Mouse (Mus musculus) CH12.LX (cell line): Measurements from ENCODE around the gene Ncbp2. TPM values are rescaled to one million over a fixed set of nuclear protein-coding genes. Genes with fewer than 3 reads are reported as not detected.

Source experiments
- DNase-seq: peaks from one replicate; pipeline ENCODE4 v3.0.0-alpha.2; 2013; ENCODE audit errors: extremely low read depth
- H3K27ac ChIP-seq: 2 replicates; pipeline ENCODE4 v1.5.1; 2012; ENCODE audit warnings: low read depth, mild to moderate bottlenecking, control low read depth, moderate library complexity; ENCODE audit not compliant: insufficient read depth
- H3K27me3 ChIP-seq: replicated peaks from 2 replicates; pipeline ENCODE3; 2012; ENCODE audit warnings: inconsistent platforms
- H3K36me3 ChIP-seq, 2 experiments: replicated peaks in 1 of 2; 2 replicates each; pipeline versions ENCODE3 to v1.6.1; 2012; ENCODE audit warnings: inconsistent platforms in 1 of 2, low read length in 1 of 2, mild to moderate bottlenecking in 1 of 2, mixed read lengths in 1 of 2, moderate library complexity in 1 of 2; ENCODE audit not compliant: control insufficient read depth in 1 of 2, insufficient read depth in 1 of 2
- H3K4me1 ChIP-seq, 2 experiments: 2 replicates each; pipeline ENCODE4 v1.6.1; 2012; ENCODE audit warnings: inconsistent platforms in 1 of 2, moderate library complexity in 1 of 2; ENCODE audit not compliant: insufficient read depth in 2 of 2, control insufficient read depth in 1 of 2
- H3K4me2 ChIP-seq: 2 replicates; pipeline ENCODE4 v1.6.1; 2012; ENCODE audit warnings: low read depth, mild to moderate bottlenecking, control low read depth; ENCODE audit not compliant: poor library complexity, insufficient read depth, severe bottlenecking
- H3K4me3 ChIP-seq, 3 experiments: fragments of 150-350 bp in 1 of 3; sonication (generic) in 1 of 3; replicated peaks in 1 of 3; 2 replicates each; pipeline versions ENCODE3 to v1.5.1; 2011 to 2012; ENCODE audit warnings: low read depth in 2 of 3, low read length in 2 of 3, mild to moderate bottlenecking in 2 of 3, moderate library complexity in 2 of 3, control low read depth in 1 of 3, improper control_type of control experiment in 1 of 3, inconsistent platforms in 1 of 3, mixed read lengths in 1 of 3; ENCODE audit not compliant: poor library complexity in 1 of 3
- H3K79me2 ChIP-seq: replicated peaks from 2 replicates; pipeline ENCODE4 v1.6.1; 2012; ENCODE audit warnings: mild to moderate bottlenecking, moderate library complexity; ENCODE audit not compliant: control insufficient read depth, poor library complexity, insufficient read depth, severe bottlenecking; ENCODE audit errors: extremely low read depth
- H3K9ac ChIP-seq: 2 replicates; pipeline ENCODE4 v1.6.1; 2012; ENCODE audit warnings: low read depth, mild to moderate bottlenecking, control low read depth, moderate library complexity; ENCODE audit not compliant: insufficient read depth
- H3K9me3 ChIP-seq: replicated peaks from 2 replicates; pipeline ENCODE3; 2012; ENCODE audit warnings: low read length, inconsistent platforms, mixed read lengths
- CHD2 ChIP-seq: IDR thresholded peaks from 2 replicates; pipeline ENCODE4 v1.6.1; 2011; ENCODE audit warnings: low read length, improper control_type of control experiment
- EP300 ChIP-seq: IDR thresholded peaks from 2 replicates; pipeline ENCODE4 v1.6.1; 2011; ENCODE audit warnings: low read length, improper control_type of control experiment
- MEF2A ChIP-seq: IDR thresholded peaks from 2 replicates; pipeline ENCODE4 v1.6.1; 2014; ENCODE audit warnings: low read depth, mild to moderate bottlenecking, inconsistent platforms, low read length, improper control_type of control experiment, borderline replicate concordance
- POLR2AphosphoS2 ChIP-seq: IDR thresholded peaks from 2 replicates; pipeline ENCODE4 v1.6.1; 2011; ENCODE audit warnings: low read depth, low read length, improper control_type of control experiment
- SMC3 ChIP-seq: IDR thresholded peaks from 2 replicates; pipeline ENCODE4 v1.6.1; 2011; ENCODE audit warnings: low read depth, low read length, improper control_type of control experiment
- USF2 ChIP-seq: conservative IDR thresholded peaks from 2 replicates; pipeline ENCODE4 v1.6.1; 2011; ENCODE audit warnings: low read depth, low read length, improper control_type of control experiment
- dilution Hi-C: fragments of 300-500 bp; cut with MboI; formaldehyde crosslinking; loops from 2 replicates; pipeline ENCODE4 v1.14.3; 2020; ENCODE audit warnings: low sequenced_read_pairs; ENCODE audit not compliant: extremely low pct_unique_long_range_greater_than_20kb, extremely low pct_ligation_motif_present
- in situ Hi-C: fragments of 300-500 bp; cut with MboI; formaldehyde crosslinking; loops from 3 replicates; pipeline ENCODE4 v1.14.3; 2019; ENCODE audit warnings: low sequenced_read_pairs, low pct_ligation_motif_present, low pct_unique_long_range_greater_than_20kb, mixed read lengths
- polyA plus RNA-seq: library from polyadenylated mRNA; unstranded; fragments of >175 nt; gene quantifications from 2 replicates; pipeline ENCODE4 v1.2.1, GENCODE M21; 2012; ENCODE audit warnings: low read depth; ENCODE audit not compliant: insufficient read length
- total RNA-seq, 2 experiments: library from RNA; depleted of rRNA; stranded (reverse); fragments of 300-350 nt in 1 of 2; fragments of >200 nt in 1 of 2; gene quantifications; 2 replicates each; pipeline ENCODE4 v1.2.3; 2012 to 2014

Gene Ncbp2
- total and polyA plus RNA-seq, 3 experiments = 39.1 to 178 (median 85.9) TPM

DNA sequence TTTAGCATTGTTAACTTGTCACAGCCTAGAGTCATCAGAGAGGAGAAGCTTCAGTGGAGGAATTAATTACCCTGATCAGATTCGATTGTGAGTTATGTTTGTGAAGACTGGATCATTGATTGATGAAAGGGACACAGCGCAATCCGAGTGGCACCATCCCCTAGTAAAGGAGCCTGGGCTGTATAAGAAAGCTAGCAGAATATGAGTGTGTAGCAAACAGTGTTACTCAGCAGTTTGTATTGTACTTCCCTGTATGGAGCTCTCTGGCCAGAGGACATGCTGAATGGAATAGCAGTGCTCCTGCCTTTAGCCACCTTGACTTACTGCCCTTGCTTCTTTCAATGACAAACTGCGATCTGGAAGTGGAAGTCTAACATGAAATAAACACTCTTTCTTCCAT, 62.0 kb downstream of the Ncbp2 start:
- H3K27me3 ChIP-seq = no peaks in the 10 kb centered on the region
- H3K4me2 ChIP-seq = no peak overlapping the region
- no peak for DNase-seq
- no peaks in the 10 kb centered on the region for H3K79me2 ChIP-seq
- no peaks in the 10 kb centered on the region for H3K4me1 ChIP-seq
- no peak overlapping the region for H3K4me3 ChIP-seq
- H3K27ac ChIP-seq = no peak overlapping the region
- dilution Hi-C loops (no loop called here), in situ Hi-C loops (no loop called here)
- no peaks in the 10 kb centered on the region for H3K9me3 ChIP-seq
- TF ChIP-seq CHD2 (no peak), MEF2A (no peak), POLR2AphosphoS2 (no peak), USF2 (no peak), SMC3 (no peak), EP300 (no peak)
- H3K9ac ChIP-seq = no peak overlapping the region
- H3K36me3 ChIP-seq = peaks cover 0 to 37% of the 10 kb centered on the region in 2 experiments

Other genes with a start within 250 kb of the Ncbp2 start
- gene Meltf, start 69.7 kb upstream of the Ncbp2 start, total RNA-seq (2012; rRNA removed) = 0.04 TPM in 1 of 2 replicates, not detected in the other
- 0.05 and 0.09 TPM in 2 replicates for gene Meltf, start 69.7 kb upstream of the Ncbp2 start, total RNA-seq (2014; rRNA removed)
- 0.07 and 0.10 TPM in 2 replicates for gene Meltf, start 69.7 kb upstream of the Ncbp2 start, polyA plus RNA-seq
- 1.1 and 1.4 TPM in 2 replicates for gene Pigz, start 14.7 kb upstream of the Ncbp2 start, total RNA-seq (2012; rRNA removed)
- gene Pigz, start 14.7 kb upstream of the Ncbp2 start, total RNA-seq (2014; rRNA removed) = 2.8 and 2.9 TPM in 2 replicates
- 6.4 and 7.1 TPM in 2 replicates for gene Pigz, start 14.7 kb upstream of the Ncbp2 start, polyA plus RNA-seq
- gene 0610012G03Rik, start within 50 bp of the Ncbp2 start, total RNA-seq (2012; rRNA removed) = 48.0 and 50.1 TPM in 2 replicates
- gene 0610012G03Rik, start within 50 bp of the Ncbp2 start, total RNA-seq (2014; rRNA removed) = 33.0 and 38.0 TPM in 2 replicates
- gene 0610012G03Rik, start within 50 bp of the Ncbp2 start, polyA plus RNA-seq = 23.3 and 29.4 TPM in 2 replicates
- 19.3 and 22.1 TPM in 2 replicates for gene Senp5, start 54.8 kb downstream of the Ncbp2 start, total RNA-seq (2012; rRNA removed)
- 31.2 and 32.5 TPM in 2 replicates for gene Senp5, start 54.8 kb downstream of the Ncbp2 start, total RNA-seq (2014; rRNA removed)
- 27.2 and 28.8 TPM in 2 replicates for gene Senp5, start 54.8 kb downstream of the Ncbp2 start, polyA plus RNA-seq
- 37.2 and 43.5 TPM in 2 replicates for gene Pak2, start 130.8 kb downstream of the Ncbp2 start, total RNA-seq (2012; rRNA removed)
- gene Pak2, start 130.8 kb downstream of the Ncbp2 start, total RNA-seq (2014; rRNA removed) = 69.8 and 73.1 TPM in 2 replicates
- 69.0 and 79.7 TPM in 2 replicates for gene Pak2, start 130.8 kb downstream of the Ncbp2 start, polyA plus RNA-seq
- gene Pigx, start 151.2 kb downstream of the Ncbp2 start, total RNA-seq (2012; rRNA removed) = 47.1 and 48.1 TPM in 2 replicates
- gene Pigx, start 151.2 kb downstream of the Ncbp2 start, total RNA-seq (2014; rRNA removed) = 83.0 and 94.7 TPM in 2 replicates
- gene Pigx, start 151.2 kb downstream of the Ncbp2 start, polyA plus RNA-seq = 46.4 and 48.1 TPM in 2 replicates
- gene Cep19, start 151.3 kb downstream of the Ncbp2 start, total RNA-seq (2012; rRNA removed) = 17.6 and 23.0 TPM in 2 replicates
- 31.3 and 37.3 TPM in 2 replicates for gene Cep19, start 151.3 kb downstream of the Ncbp2 start, total RNA-seq (2014; rRNA removed)
- 29.4 and 34.9 TPM in 2 replicates for gene Cep19, start 151.3 kb downstream of the Ncbp2 start, polyA plus RNA-seq
- gene Nrros, start 217.1 kb downstream of the Ncbp2 start, total RNA-seq (2012; rRNA removed) = 49.6 and 54.9 TPM in 2 replicates
- 55.1 and 64.3 TPM in 2 replicates for gene Nrros, start 217.1 kb downstream of the Ncbp2 start, total RNA-seq (2014; rRNA removed)
- 52.2 and 71.0 TPM in 2 replicates for gene Nrros, start 217.1 kb downstream of the Ncbp2 start, polyA plus RNA-seq
- not detected in 2 replicates for gene Bex6, start 231.3 kb downstream of the Ncbp2 start, total RNA-seq (2012; rRNA removed)
- gene Bex6, start 231.3 kb downstream of the Ncbp2 start, total RNA-seq (2014; rRNA removed) = not detected in 2 replicates
- gene Bex6, start 231.3 kb downstream of the Ncbp2 start, polyA plus RNA-seq = not detected in 2 replicates